Mouse (Mus musculus): ENCODE data around the gene Baiap2l1. TPM values are rescaled to one million over a fixed set of nuclear protein-coding genes. Genes with fewer than 3 reads are reported as not detected.

The Baiap2l1 gene
- total RNA-seq, 1 experiment from 2014 or later: not detected

DNA sequence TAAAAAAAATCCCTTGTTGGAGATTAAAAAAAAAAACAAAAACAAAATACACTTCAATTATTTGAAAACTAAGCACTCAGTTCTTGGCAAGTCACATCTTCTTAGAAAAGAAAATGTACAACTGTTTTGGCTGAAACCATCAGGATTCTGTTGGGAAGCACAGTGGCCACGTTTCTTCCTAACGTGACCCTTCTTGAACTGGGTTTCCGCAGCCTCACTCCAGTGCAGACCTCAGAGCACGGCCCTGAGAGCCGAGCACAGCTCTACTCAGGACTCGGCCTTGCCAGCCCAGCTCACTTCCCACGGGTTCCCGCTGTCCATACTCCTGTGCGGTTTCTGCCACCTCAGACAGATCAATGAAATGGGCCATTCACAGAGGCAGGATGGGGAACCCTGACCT, 69.5 kb downstream of the Baiap2l1 start:
- no peak for ATAC-seq (replicated peaks; ENCODE audit: low read depth, poor library complexity, severe bottlenecking)

DNA sequence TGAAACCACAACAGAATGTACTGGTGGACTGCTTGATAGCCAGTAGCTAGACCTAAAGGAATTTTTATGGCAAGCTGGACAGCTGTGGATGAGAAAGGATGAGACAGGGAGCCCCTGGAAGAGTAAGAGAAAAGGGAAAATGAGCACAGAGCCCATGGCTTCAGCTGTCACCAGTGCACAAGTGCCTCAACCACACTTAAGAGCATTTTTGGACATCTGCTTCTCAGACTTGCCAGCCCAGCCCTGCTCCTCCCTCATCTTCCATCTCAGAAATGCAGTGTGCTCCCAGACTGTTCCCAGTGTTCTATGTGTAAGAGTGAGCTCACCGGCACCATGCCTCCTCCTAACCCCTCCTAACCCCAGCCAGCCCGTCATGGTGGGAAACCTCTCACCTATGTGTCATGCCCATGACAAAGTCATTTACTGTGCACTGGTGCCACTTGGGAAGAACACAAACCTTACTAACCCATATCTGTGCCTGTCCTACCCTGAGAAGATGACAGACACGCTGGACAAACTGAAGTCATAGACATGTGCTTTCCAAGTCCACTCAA, 70.6 kb downstream of the Baiap2l1 start:
- ATAC-seq (replicated peaks; ENCODE audit: low read depth, poor library complexity, severe bottlenecking): no peak

GRCm38 (mm10) chr5:144286591-144287266, 71.2 kb downstream of the Baiap2l1 start:
- ATAC-seq (replicated peaks; ENCODE audit: low read depth, poor library complexity, severe bottlenecking): no peak

DNA sequence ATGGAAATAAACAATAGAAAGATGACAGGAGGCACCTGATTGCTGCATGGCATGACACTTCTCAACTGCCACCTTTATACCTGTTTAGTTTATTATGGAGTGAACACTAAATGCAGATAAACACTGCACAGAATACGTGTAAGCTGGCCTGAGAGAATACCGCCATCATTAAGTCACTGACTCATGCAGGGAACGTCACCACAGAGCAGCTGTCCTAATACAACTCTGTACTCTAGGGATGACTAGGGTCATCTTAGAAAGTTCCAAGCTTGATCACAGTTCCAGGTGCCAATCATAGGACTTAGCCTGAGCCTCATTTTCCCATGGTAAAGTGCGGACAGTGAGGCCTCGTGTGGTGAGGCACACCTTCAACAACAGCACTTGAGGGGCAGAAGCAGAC, 73.3 kb downstream of the Baiap2l1 start:
- ATAC-seq (replicated peaks; ENCODE audit: low read depth, poor library complexity, severe bottlenecking): no peak

GRCm38 (mm10) chr5:144283551-144284031, 74.3 kb downstream of the Baiap2l1 start:
- ATAC-seq (replicated peaks; ENCODE audit: low read depth, poor library complexity, severe bottlenecking): peak; percentile 79

DNA sequence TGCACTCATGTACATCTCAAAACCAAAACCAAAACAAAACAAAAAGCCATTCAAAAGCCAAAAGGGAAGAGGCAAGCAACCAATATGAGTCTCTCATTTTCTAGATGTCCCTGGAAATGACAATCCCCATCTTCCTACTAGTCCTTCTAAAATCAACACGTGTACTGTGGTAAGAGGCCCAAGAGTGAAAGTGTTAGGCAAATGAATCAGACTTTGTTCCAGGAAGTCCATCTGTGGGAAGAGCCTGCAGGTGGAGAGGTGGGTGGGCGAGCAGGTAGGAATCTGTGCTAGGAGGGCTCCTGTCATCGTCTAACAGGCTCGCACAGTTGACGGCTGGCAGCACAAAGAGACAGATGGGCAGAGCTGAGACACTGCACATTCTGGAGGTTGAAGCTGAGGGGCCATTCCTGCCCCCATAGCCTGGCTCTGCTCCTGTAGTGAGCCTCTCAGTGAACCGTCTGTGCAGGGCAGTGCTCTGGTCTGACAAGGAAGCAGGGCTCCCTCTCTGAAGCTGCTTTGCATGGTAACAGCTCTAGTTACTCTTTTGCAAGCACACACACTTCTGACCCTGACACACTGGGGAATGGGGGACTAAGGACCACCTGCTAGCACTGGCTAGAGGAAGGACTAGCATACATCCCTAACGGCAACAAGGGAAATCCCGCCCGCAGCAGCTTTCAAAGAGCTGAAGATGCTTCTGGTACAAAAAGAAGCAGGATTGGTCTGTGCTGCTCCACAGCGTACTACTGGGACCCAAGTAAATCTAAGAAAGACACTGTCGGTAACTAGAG, 75.2 kb downstream of the Baiap2l1 start:
- no peak for ATAC-seq (replicated peaks; ENCODE audit: low read depth, poor library complexity, severe bottlenecking)

GRCm38 (mm10) chr5:144279926-144280325, 78.0 kb downstream of the Baiap2l1 start:
- ATAC-seq (replicated peaks; ENCODE audit: low read depth, poor library complexity, severe bottlenecking): no peak

- ATAC-seq (replicated peaks; ENCODE audit: low read depth, poor library complexity, severe bottlenecking): peak; percentile 17
Observed at GRCm38 (mm10) chr5:144279081-144279541, 78.8 kb downstream of the Baiap2l1 start.

DNA sequence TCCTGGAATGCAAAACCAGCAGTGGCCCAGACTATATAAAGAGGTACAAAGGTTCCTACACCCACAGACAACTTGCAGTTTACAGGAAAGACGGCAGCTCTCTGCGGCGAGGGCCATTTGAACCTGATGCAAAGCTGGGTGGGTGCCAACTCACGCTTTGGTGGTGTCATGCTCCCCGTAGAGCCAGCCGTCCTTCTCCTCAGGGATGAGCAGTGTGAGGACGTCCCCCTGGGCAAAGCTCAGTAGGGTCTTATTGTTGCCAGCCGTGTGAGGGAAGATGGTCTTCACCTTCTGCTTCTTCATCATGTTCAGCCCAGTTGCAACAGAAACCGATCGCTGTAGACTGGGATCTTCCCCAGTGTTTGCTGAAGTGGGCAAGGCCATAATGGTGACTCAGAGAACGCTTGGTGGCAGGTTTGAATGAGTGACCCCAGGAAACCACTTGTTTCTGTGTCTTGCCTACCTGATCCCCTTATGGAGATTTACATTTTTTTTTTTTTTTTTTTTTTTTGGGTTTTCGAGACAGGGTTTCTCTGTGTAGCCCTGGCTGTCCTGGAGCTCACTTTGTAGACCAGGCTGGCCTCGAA, 79.4 kb downstream of the Baiap2l1 start:
- ATAC-seq (replicated peaks; ENCODE audit: low read depth, poor library complexity, severe bottlenecking): no peak

GRCm38 (mm10) chr5:144276898-144277630, 80.8 kb downstream of the Baiap2l1 start:
- ATAC-seq (replicated peaks; ENCODE audit: low read depth, poor library complexity, severe bottlenecking): peak; percentile 98

- ATAC-seq (replicated peaks; ENCODE audit: low read depth, poor library complexity, severe bottlenecking): no peak
Observed at GRCm38 (mm10) chr5:144274904-144275303, 83.0 kb downstream of the Baiap2l1 start.

DNA sequence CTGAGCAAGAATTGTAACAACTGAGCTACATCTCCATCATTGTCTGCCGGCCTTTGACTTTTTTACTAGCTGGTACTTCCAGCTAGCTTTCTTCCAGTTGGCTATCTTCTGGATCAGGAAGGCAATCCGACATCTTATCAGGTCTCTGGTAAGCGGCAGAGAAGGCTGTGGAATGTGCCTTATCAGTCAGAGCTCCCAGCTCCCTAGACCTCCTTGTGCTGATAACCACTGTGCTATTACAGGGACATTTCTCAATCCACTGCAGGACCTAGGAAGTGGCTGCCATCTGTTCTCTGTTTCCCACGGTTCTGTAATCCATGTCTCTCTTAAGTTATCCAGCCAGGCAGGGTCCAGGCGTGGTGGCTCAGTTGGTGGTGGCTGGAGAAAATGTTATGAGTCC, 86.1 kb downstream of the Baiap2l1 start:
- no peak for ATAC-seq (replicated peaks; ENCODE audit: low read depth, poor library complexity, severe bottlenecking)

DNA sequence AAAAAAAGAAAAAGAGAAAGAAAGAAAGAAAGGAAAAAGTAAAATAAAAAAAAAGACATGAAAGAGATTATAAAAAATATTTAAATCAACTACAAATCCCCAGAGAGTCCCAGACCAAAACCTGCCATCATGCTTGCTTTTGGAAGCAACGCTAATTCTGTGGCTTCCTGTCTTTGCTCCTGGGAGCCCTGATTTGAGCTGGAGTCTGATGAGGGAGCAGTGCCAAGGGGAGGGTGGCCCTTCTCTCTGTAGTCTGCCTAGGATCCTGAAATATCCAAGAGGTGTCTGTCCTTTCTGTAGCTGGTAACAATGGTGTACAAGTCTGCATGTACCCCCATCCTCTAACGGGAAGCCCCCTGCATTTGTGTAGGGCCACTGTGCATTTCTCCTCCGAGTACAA, 86.8 kb downstream of the Baiap2l1 start:
- ATAC-seq (replicated peaks; ENCODE audit: low read depth, poor library complexity, severe bottlenecking): no peak

DNA sequence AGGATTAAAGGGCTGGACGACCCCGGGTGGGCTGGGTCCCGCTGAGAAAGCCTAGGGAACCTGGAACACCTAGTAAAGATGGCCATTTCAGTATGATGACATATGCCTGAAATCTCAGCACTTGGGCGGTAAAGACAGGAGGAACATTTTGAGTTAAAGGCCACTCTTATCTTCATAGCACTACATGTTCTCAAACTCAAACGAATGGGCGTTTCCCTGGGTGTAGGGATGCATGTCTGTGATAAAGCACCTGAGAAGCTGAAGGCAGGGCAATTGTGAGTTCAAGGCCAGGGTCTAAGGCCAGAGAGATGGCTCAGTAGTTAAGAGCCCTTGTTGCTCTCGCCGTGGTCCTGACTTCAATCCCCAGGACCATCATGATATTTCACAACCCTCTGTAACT, 87.5 kb downstream of the Baiap2l1 start:
- no peak for ATAC-seq (replicated peaks; ENCODE audit: low read depth, poor library complexity, severe bottlenecking)

GRCm38 (mm10) chr5:144269926-144270325, 88.0 kb downstream of the Baiap2l1 start:
- ATAC-seq (replicated peaks; ENCODE audit: low read depth, poor library complexity, severe bottlenecking): no peak

DNA sequence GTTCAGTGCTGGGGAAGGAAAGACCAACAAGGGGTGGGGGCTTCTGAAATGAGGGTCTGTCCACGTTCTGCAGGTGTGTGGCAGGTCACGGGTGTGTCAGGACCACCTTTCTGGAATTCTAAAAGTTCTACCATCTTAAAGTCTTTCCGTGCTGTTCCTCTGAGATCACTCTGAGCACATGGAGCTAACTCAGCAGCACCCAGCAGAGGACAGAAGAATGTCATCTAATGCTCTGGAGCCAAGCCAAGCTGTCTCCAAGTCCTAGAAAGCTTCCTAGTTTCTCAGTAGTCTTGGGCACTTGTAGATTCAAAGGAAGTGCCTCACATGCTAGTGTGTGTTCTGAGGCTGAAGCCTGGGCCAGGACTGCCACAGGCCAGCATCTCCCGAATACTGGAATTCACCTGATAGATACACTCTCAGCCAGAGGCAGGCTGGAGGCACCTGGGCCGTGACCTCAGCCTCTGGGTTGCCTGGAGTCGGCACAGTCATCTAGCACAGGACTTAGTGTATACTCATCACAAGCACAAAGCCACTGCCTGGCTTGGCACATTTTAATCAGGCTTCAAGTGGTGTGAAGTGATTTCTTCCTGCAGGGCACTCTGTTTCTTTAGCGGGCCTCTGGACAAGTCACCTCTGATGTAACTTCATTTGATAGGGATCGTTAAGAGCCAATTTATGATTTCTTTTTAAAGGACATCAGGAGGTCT, 90.2 kb downstream of the Baiap2l1 start:
- ATAC-seq (replicated peaks; ENCODE audit: low read depth, poor library complexity, severe bottlenecking): no peak

DNA sequence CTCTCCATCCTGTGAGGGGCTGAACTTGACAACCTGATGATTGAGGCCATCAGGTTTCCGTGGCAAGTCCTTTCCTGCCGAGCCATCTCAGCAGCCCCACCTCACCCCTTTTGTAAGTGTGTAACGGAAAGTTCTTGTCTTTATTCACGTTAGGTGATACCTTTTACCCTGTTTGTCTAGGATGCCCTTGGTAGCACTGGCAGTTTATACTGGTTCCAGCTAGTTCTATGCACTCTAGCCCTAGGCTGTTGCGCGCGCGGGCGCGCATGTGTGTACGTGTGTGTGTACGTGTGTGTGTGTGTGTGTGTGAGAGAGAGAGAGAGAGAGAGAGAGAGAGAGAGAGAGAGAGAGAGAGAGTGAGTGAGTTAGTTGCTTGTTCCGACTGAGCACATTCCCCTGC, 94.4 kb downstream of the Baiap2l1 start:
- no peak for ATAC-seq (replicated peaks; ENCODE audit: low read depth, poor library complexity, severe bottlenecking)

DNA sequence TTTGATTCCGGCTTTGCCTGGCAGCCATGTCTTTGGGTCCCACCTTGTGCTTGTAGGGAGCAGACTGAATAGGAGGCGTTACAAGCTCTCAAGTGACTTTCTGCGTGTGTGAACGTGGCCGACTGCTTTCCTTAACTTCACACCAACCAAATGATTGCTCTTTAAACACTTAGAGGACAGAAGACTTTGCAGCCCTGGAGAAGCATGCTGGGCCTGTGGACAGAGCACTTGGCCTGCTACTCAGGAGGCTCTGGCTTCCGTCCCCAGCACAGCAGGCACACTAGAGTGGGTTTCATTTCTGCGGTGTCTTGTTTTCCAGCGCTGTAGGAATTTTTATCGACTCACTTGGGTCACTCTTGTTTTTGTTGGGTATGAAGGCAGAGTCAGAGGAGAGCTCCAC, 94.8 kb downstream of the Baiap2l1 start:
- no peak for ATAC-seq (replicated peaks; ENCODE audit: low read depth, poor library complexity, severe bottlenecking)

DNA sequence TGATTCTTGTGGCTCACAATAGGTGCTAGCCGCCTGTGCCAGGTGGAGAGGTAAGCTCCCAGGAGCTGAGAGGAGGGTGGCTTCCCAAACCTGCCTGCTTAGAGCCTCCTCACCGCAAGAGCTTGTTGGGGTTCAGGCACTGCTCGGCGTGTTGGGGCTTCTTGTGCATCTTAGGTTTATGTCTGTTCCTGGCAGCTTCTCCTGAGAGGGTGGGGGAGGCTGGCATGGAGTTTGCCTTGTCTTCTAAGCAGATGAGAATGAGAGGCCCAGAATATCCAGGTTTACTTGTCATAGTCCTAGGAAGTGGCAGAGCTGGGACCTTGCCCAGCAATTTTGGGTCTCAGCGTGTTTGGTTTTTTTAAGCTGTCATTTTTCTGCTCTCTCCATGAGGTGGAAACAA, 96.1 kb downstream of the Baiap2l1 start:
- ATAC-seq (replicated peaks; ENCODE audit: low read depth, poor library complexity, severe bottlenecking): no peak
